ENCODE assay signal across 20 mouse cellular contexts in the genomic region with DNA sequence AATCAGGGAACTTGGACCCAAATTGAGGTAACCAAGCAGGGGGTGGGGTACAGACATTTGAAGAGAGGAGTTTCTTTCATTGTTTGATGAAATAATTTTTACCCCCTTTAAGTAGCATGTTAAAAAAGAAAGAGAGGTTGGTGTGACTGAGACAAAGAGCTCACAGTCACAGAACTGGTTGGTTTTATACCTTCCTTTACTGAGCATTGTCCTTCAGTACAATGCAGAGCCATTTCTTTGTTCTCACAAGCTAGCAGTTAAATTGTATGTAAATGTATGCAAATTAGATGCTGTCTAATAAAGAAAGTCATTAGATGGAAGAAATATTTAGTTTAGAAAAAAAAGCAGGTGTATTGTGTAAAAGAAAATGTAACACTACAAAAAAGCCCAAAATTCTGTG.
DNase-seq lines count a peak whose midpoint lies in the region; ATAC-seq and TF ChIP-seq lines count a peak whose summit lies in the region.
"Had no signal": no experiment of that assay in that cellular context is flagged by ENCODE, and none has a peak within 500 bp of the region (broad histone marks: within the 10 kb centered on the region; RNA-seq: fewer than 3 reads in every experiment).

No protein-coding gene starts in this region.

- no peak overlapping the region for H3K4me2 ChIP-seq in hindbrain, embryonic 12.5 days (replicated peaks)
- H3K4me2 ChIP-seq: heart, embryonic 15.5 days; limb, embryonic 15.5 days; lung, embryonic 14.5 days had no signal

- no peaks in the 10 kb centered on the region for H3K27me3 ChIP-seq in hindbrain, embryonic 12.5 days
- H3K27me3 ChIP-seq: heart, embryonic 15.5 days; limb, embryonic 15.5 days had no signal

- no peak overlapping the region for H3K9ac ChIP-seq in hindbrain, embryonic 12.5 days
- H3K9ac ChIP-seq: heart, embryonic 15.5 days; limb, embryonic 15.5 days; liver, embryonic 14.5 days; lung, embryonic 14.5 days had no signal

- no peaks in the 10 kb centered on the region for H3K36me3 ChIP-seq in hindbrain, embryonic 12.5 days
- H3K36me3 ChIP-seq: heart, embryonic 15.5 days; limb, embryonic 15.5 days had no signal

- no peak overlapping the region for H3K4me3 ChIP-seq in layer of hippocampus, adult 2 months
- H3K4me3 ChIP-seq in hindbrain, embryonic 12.5 days = no peak overlapping the region
- H3K4me3 ChIP-seq: heart, embryonic 15.5 days; limb, embryonic 15.5 days had no signal

- TF ChIP-seq CTCF in layer of hippocampus, adult 2 months (conservative IDR thresholded peaks at IDR 0.05) = no peak

- no peaks in the 10 kb centered on the region for H3K9me3 ChIP-seq in hindbrain, embryonic 12.5 days (replicated peaks)
- H3K9me3 ChIP-seq: heart, embryonic 15.5 days; limb, embryonic 15.5 days had no signal

- H3K4me1 ChIP-seq in hindbrain, embryonic 12.5 days = 0 out of 2 replicates have a peak, but pooled peaks cover 3% of the 10 kb centered on the region
- H3K4me1 ChIP-seq: heart, embryonic 15.5 days; limb, embryonic 15.5 days had no signal

- peak; percentile 52; the same call in 1 of the 2 replicates for ATAC-seq in hindbrain, embryonic 12.5 days (ENCODE audit: low FRiP score)

- H3K27ac ChIP-seq in layer of hippocampus, adult 2 months = peak overlapping the region; percentile 70
- no peak overlapping the region for H3K27ac ChIP-seq in hindbrain, embryonic 12.5 days
- H3K27ac ChIP-seq: heart, embryonic 15.5 days; kidney, postnatal 0 days; limb, embryonic 15.5 days; liver, embryonic 14.5 days had no signal

- DNase-seq in layer of hippocampus, adult 2 months (ENCODE audit: low spot score in 2 of 2) = no peak
- no peak for DNase-seq in layer of hippocampus, adult 18-20 months (ENCODE audit: low spot score in 2 of 2)
- peak; percentile 27 for DNase-seq in retina, postnatal 1 day
- DNase-seq in retina, embryonic 14.5 days (ENCODE audit: low spot score) = no peak
- DNase-seq in cerebellum, adult 9-11 months = no peak
- no peak for DNase-seq in lung, postnatal 25 days (ENCODE audit: low spot score)
- DNase-seq: adrenal gland, postnatal 10 days; cerebellum, adult 11 months; cerebellum, postnatal 14 days; gastrocnemius, postnatal 36 days; heart, postnatal 36 days; kidney, adult 2 months; left cerebral cortex, postnatal 4 days; lung, embryonic 14.5 days; lung, postnatal 4 days had no signal
